Mouse (Mus musculus) liver, embryonic 15.5 days (tissue): ENCODE results near the gene Lgr6. TPM values are rescaled to one million over a fixed set of nuclear protein-coding genes. Genes with fewer than 3 reads are reported as not detected.

ENCODE experiments used
- ATAC-seq: fragments of 200-750 bp; cut with Nextera tagmentation; 2 replicates; pipeline ENCODE4 v1.8.0; 2017; ENCODE audit warnings: moderate number of reproducible peaks, mild to moderate bottlenecking, moderate library complexity; ENCODE audit not compliant: insufficient read depth
- H3K27ac ChIP-seq: fragments of 300-500 bp; sonication (generic); replicated peaks from 2 replicates; pipeline ENCODE4 v1.5.1; 2015; ENCODE audit warnings: mild to moderate bottlenecking, inconsistent platforms
- H3K27me3 ChIP-seq: fragments of 300-500 bp; sonication (generic); 2 replicates; pipeline ENCODE4 v1.6.1; 2015; ENCODE audit warnings: mild to moderate bottlenecking, inconsistent platforms
- H3K36me3 ChIP-seq: fragments of 300-500 bp; sonication (generic); replicated peaks from 2 replicates; pipeline ENCODE4 v1.6.1; 2015; ENCODE audit warnings: moderate library complexity, mild to moderate bottlenecking, inconsistent platforms
- H3K4me1 ChIP-seq: fragments of 300-500 bp; sonication (generic); replicated peaks from 2 replicates; pipeline ENCODE4 v1.6.1; 2015; ENCODE audit warnings: inconsistent platforms
- H3K4me2 ChIP-seq: fragments of 300-500 bp; sonication (generic); 2 replicates; pipeline ENCODE4 v1.6.1; 2015; ENCODE audit warnings: moderate library complexity, mild to moderate bottlenecking, inconsistent platforms
- H3K4me3 ChIP-seq: fragments of 300-500 bp; sonication (generic); replicated peaks from 2 replicates; pipeline ENCODE4 v1.5.1; 2015; ENCODE audit warnings: mild to moderate bottlenecking, inconsistent platforms
- H3K9ac ChIP-seq: fragments of 300-500 bp; sonication (generic); 2 replicates; pipeline ENCODE4 v1.6.1; 2015; ENCODE audit warnings: moderate library complexity, mild to moderate bottlenecking, inconsistent platforms
- H3K9me3 ChIP-seq: fragments of 300-500 bp; sonication (generic); replicated peaks from 2 replicates; pipeline ENCODE4 v1.6.1; 2016; ENCODE audit warnings: inconsistent platforms
- WGBS: fragments of 180-500 bp; shearing (Covaris S2); methylation state at CpG from one replicate; pipeline ENCODE4 v1.1.7; 2015; ENCODE audit warnings: mixed read lengths; ENCODE audit not compliant: insufficient replicate concordance; 5-methylcytosine and 5-hydroxymethylcytosine counted together
- polyA plus RNA-seq: library from polyadenylated mRNA; unstranded; fragments of >200 nt; fragmentation: Nextera tagmentation; extraction: Ambion mirVana; gene quantifications from 2 replicates; pipeline ENCODE4 v1.2.1, GENCODE M21; 2015

Lgr6 gene
- polyA plus RNA-seq: 0.18 and 0.25 TPM in 2 replicates

- no peak for ATAC-seq
- Histone ChIP-seq H3K4me3 (peak within 1 kb of the TSS; percentile 32), H3K27me3 (peaks cover 68% of the 10 kb centered on the region), H3K9me3 (no peaks in the 10 kb centered on the region), H3K9ac (no peak within 1 kb of the TSS), H3K36me3 (no peaks in the 10 kb centered on the region), H3K4me2 (peak within 1 kb of the TSS; percentile 43), H3K4me1 (peaks cover 4% of the 10 kb centered on the region), H3K27ac (no peak within 1 kb of the TSS)
- under 1% methylated on average over 40 of the region's 40 CpGs for WGBS
Observed at GRCm38 (mm10) chr1:135105124-135105523, at the start of gene Lgr6. Lgr6 (minus strand) TSS chr1:135105276.

GRCm38 (mm10) chr1:135154411-135154959 lies 49.4 kb upstream of the Lgr6 start:
- 13% methylated on average over 14 of the region's 14 CpGs for WGBS
- ATAC-seq: peak; percentile 81
- Histone ChIP-seq H3K36me3 (peaks cover 15% of the 10 kb centered on the region), H3K9ac (no peak overlapping the region), H3K4me2 (peak overlapping the region; percentile 69), H3K27me3 (no peaks in the 10 kb centered on the region), H3K4me3 (peak overlapping the region; percentile 38), H3K27ac (peak overlapping the region; percentile 83), H3K9me3 (no peaks in the 10 kb centered on the region), H3K4me1 (peaks cover 16% of the 10 kb centered on the region)

GRCm38 (mm10) chr1:135154011-135154410 lies 48.9 kb upstream of the Lgr6 start:
- Histone ChIP-seq H3K9ac (no peak overlapping the region), H3K27me3 (no peaks in the 10 kb centered on the region), H3K9me3 (no peaks in the 10 kb centered on the region), H3K27ac (no peak overlapping the region), H3K4me1 (peaks cover 16% of the 10 kb centered on the region), H3K4me2 (peak overlapping the region; percentile 69), H3K36me3 (peaks cover 15% of the 10 kb centered on the region), H3K4me3 (no peak overlapping the region)
- 46% methylated on average over 13 of the region's 13 CpGs for WGBS
- no peak for ATAC-seq

- Histone ChIP-seq H3K9ac (no peak overlapping the region), H3K27ac (no peak overlapping the region), H3K36me3 (0 out of 2 replicates have a peak, but pooled peaks cover 3% of the 10 kb centered on the region), H3K4me1 (peaks cover 31% of the 10 kb centered on the region), H3K4me2 (no peak overlapping the region), H3K27me3 (peaks cover 16% of the 10 kb centered on the region), H3K4me3 (no peak overlapping the region), H3K9me3 (no peaks in the 10 kb centered on the region)
- WGBS: 66% methylated on average over 5 of the region's 5 CpGs
- ATAC-seq: no peak
Observed at GRCm38 (mm10) chr1:135148996-135149395, 43.9 kb upstream of the Lgr6 start.

- Histone ChIP-seq H3K27me3 (peaks cover 16% of the 10 kb centered on the region), H3K4me2 (peak overlapping the region; percentile 100), H3K4me1 (peaks cover 29% of the 10 kb centered on the region), H3K9me3 (no peaks in the 10 kb centered on the region), H3K27ac (no peak overlapping the region), H3K4me3 (peak overlapping the region; percentile 78), H3K36me3 (0 out of 2 replicates have a peak, but pooled peaks cover 3% of the 10 kb centered on the region), H3K9ac (no peak overlapping the region)
- WGBS: 80% methylated on average over 4 of the region's 4 CpGs
- no peak for ATAC-seq
Observed at GRCm38 (mm10) chr1:135148476-135148875, 43.4 kb upstream of the Lgr6 start.

- H3K36me3 ChIP-seq: peaks cover 3% of the 10 kb centered on the region; the same call in 1 of the 2 replicates
- peak overlapping the region; percentile 100 for H3K4me2 ChIP-seq
- H3K4me3 ChIP-seq: peak overlapping the region; percentile 78
- peak overlapping the region; percentile 81 for H3K27ac ChIP-seq
- H3K4me1 ChIP-seq: peaks cover 29% of the 10 kb centered on the region
- peaks cover 16% of the 10 kb centered on the region for H3K27me3 ChIP-seq
- 3% methylated on average over 7 of the region's 7 CpGs for WGBS
- no peaks in the 10 kb centered on the region for H3K9me3 ChIP-seq
- no peak for ATAC-seq
- peak overlapping the region; percentile 83 for H3K9ac ChIP-seq
Observed at GRCm38 (mm10) chr1:135147702-135148058, 42.6 kb upstream of the Lgr6 start.

- Histone ChIP-seq H3K4me1 (peaks cover 29% of the 10 kb centered on the region), H3K9ac (peak overlapping the region; percentile 83), H3K36me3 (peaks cover 5% of the 10 kb centered on the region; the same call in 1 of the 2 replicates), H3K9me3 (no peaks in the 10 kb centered on the region), H3K4me2 (peak overlapping the region; percentile 100), H3K27me3 (peaks cover 16% of the 10 kb centered on the region), H3K27ac (peak overlapping the region; percentile 81), H3K4me3 (peak overlapping the region; percentile 78)
- peak; percentile 75 for ATAC-seq
- WGBS: under 1% methylated on average over 69 of the region's 69 CpGs
Observed at GRCm38 (mm10) chr1:135146946-135147701, 42.0 kb upstream of the Lgr6 start.

GRCm38 (mm10) chr1:135146077-135146945 lies 41.2 kb upstream of the Lgr6 start, which contains the start of gene Arl8a:
Arl8a (plus strand) TSS chr1:135146824.
- H3K4me1 ChIP-seq: peaks cover 29% of the 10 kb centered on the region
- peak within 1 kb of the TSS; percentile 81 for H3K27ac ChIP-seq
- 1% methylated on average over 78 of the region's 78 CpGs for WGBS
- H3K27me3 ChIP-seq: peaks cover 16% of the 10 kb centered on the region
- peaks cover 4% of the 10 kb centered on the region; the same call in 1 of the 2 replicates for H3K36me3 ChIP-seq
- H3K4me3 ChIP-seq: peak within 1 kb of the TSS; percentile 78
- peak within 1 kb of the TSS; percentile 83 for H3K9ac ChIP-seq
- H3K9me3 ChIP-seq: no peaks in the 10 kb centered on the region
- H3K4me2 ChIP-seq: peak within 1 kb of the TSS; percentile 100
- ATAC-seq: peak; percentile 91

GRCm38 (mm10) chr1:135143940-135144339 lies 38.9 kb upstream of the Lgr6 start:
- no peak for ATAC-seq
- H3K36me3 ChIP-seq: peaks cover 11% of the 10 kb centered on the region; the same call in 1 of the 2 replicates
- H3K9me3 ChIP-seq: no peaks in the 10 kb centered on the region
- H3K27ac ChIP-seq: no peak overlapping the region
- H3K4me1 ChIP-seq: peaks cover 29% of the 10 kb centered on the region
- no peak overlapping the region for H3K4me2 ChIP-seq
- 64% methylated on average over 2 of the region's 2 CpGs for WGBS
- peaks cover 16% of the 10 kb centered on the region for H3K27me3 ChIP-seq
- no peak overlapping the region for H3K4me3 ChIP-seq
- no peak overlapping the region for H3K9ac ChIP-seq

- no peaks in the 10 kb centered on the region for H3K9me3 ChIP-seq
- peaks cover 13% of the 10 kb centered on the region for H3K27me3 ChIP-seq
- no peak overlapping the region for H3K4me2 ChIP-seq
- peaks cover 20% of the 10 kb centered on the region for H3K4me1 ChIP-seq
- ATAC-seq: no peak
- no peak overlapping the region for H3K27ac ChIP-seq
- WGBS: 59% methylated on average over 2 of the region's 2 CpGs
- H3K9ac ChIP-seq: no peak overlapping the region
- H3K4me3 ChIP-seq: no peak overlapping the region
- H3K36me3 ChIP-seq: peaks cover 11% of the 10 kb centered on the region; the same call in 1 of the 2 replicates
Observed at GRCm38 (mm10) chr1:135142452-135142851, 37.4 kb upstream of the Lgr6 start.
